Mouse (Mus musculus): Measurements from ENCODE around the gene Klrc2. TPM values are rescaled to one million over a fixed set of nuclear protein-coding genes. Genes with fewer than 3 reads are reported as not detected.
"Not testable (repeated sequence)": the region's sequence is repeated elsewhere in the genome, so short reads cannot be mapped to it uniquely, and the experiment has no call there.

Gene Klrc2
- polyA plus RNA-seq (2015; fragmentation: Nextera tagmentation; extraction: Ambion mirVana) = not detected in 2 replicates

DNA sequence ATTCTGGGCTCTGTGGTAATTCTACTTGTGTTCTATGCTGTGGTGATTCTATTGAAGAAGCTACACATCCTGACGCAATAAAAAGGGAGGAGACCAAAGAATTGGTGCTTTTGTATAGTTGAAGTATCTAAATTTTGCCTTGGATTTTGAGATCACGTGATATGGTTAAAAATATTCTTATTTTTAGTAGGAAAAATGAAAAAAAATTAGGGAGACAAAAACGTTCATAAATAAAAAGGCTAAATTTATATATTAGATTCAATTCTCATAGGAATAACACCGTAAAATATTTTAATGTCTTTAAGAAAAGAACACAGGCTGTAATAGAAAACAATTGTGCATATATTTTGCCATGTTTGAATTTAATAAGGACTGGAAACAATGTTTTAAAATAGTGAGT lies at the start of gene Klrc2:
Gene Klrc2 (minus strand): TSS at position 101 of the 400 bp plus-strand sequence.
- H3K27me3 ChIP-seq; H3K4me1 ChIP-seq (replicated peaks); H3K9ac ChIP-seq (replicated peaks); H3K4me3 ChIP-seq (replicated peaks); H3K27ac ChIP-seq; H3K9me3 ChIP-seq; H3K36me3 ChIP-seq; H3K4me2 ChIP-seq (replicated peaks); ATAC-seq: not testable (repeated sequence)
- 76% methylated on average over 4 of the region's 4 CpGs for WGBS

DNA sequence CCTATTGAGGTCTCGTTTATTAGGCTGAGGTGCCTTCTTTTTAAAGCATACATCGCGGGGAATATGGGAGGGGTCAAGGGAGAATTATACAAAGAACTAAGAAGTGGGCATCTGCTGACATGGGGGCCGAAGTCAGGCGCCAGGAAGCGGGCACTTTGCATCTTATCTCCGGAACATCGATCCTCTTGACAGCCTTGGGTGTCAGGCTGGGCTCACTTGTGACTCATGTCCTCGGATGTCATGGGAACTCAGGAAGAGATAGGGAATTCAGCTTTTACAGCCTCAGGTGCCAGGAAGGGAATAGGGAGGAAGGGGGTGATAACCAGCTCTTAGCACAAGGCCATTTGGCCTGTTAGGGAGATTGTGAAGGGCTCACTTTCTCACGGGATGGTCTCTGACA lies 30.9 kb upstream of the Klrc2 start:
- not testable (repeated sequence) for H3K9ac ChIP-seq (replicated peaks); H3K9me3 ChIP-seq; H3K27ac ChIP-seq; H3K36me3 ChIP-seq; H3K4me3 ChIP-seq (replicated peaks); H3K27me3 ChIP-seq; H3K4me2 ChIP-seq (replicated peaks); H3K4me1 ChIP-seq (replicated peaks); ATAC-seq
- 88% methylated on average over 10 of the region's 10 CpGs for WGBS

DNA sequence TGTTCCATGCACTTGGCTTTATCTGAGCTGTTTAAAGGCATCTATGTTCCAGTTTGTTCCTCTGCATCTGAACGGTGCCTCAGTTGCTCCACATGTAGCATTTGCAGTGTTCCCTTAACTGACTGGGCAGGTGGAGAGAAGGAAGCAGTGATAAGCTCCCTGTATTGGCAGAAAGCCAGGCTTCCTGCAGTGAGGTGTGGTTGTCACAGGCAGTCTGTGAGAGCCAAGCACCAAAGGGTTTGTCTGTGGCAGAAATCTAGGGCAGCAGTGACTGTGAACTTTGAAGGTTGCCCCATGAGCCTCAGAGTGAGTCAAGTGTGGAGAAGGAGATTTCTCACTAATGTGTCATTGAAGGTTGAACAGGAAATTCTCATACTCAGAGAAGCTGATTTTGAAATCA lies 19.9 kb upstream of the Klrc2 start:
- no peak for ATAC-seq
- H3K27me3 ChIP-seq = no peaks in the 10 kb centered on the region
- no peak overlapping the region for H3K27ac ChIP-seq
- WGBS = 59% methylated on average over 1 of the region's 1 CpGs
- H3K9me3 ChIP-seq = 0 out of 2 replicates have a peak, but pooled peaks cover 2% of the 10 kb centered on the region
- H3K4me3 ChIP-seq (replicated peaks) = no peak overlapping the region
- no peaks in the 10 kb centered on the region for H3K36me3 ChIP-seq
- H3K4me1 ChIP-seq (replicated peaks) = no peaks in the 10 kb centered on the region
- H3K4me2 ChIP-seq (replicated peaks) = no peak overlapping the region
- no peak overlapping the region for H3K9ac ChIP-seq (replicated peaks)

DNA sequence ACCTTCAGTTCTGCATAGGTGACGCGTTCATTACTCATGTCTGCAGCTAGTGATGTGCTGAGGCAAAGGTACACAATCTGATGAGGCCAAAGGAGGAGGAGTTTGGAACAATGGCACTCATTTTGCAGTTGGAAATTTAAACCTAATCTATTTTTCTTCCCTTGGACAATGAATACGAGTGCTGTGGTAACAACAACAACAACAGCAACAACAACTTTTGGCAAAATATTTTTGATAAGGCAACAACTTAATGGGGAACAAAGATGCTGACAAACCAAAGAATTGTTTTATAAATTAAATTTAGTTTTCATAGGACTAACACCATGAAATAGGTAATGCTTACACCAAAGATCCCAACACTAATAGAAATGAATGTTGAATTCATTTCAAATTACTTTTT lies 18.4 kb upstream of the Klrc2 start, which contains the start of gene Klrc1:
Gene Klrc1 (minus strand): TSS at position 101 of the 400 bp plus-strand sequence.
- no peak within 1 kb of the TSS for H3K27ac ChIP-seq
- 82% methylated on average over 3 of the region's 3 CpGs for WGBS
- no peak for ATAC-seq
- H3K4me3 ChIP-seq (replicated peaks) = no peak within 1 kb of the TSS
- no peak within 1 kb of the TSS for H3K9ac ChIP-seq (replicated peaks)
- H3K36me3 ChIP-seq = no peaks in the 10 kb centered on the region
- no peak within 1 kb of the TSS for H3K4me2 ChIP-seq (replicated peaks)
- no peaks in the 10 kb centered on the region for H3K4me1 ChIP-seq (replicated peaks)
- 0 out of 2 replicates have a peak, but pooled peaks cover 2% of the 10 kb centered on the region for H3K9me3 ChIP-seq
- H3K27me3 ChIP-seq = no peaks in the 10 kb centered on the region

DNA sequence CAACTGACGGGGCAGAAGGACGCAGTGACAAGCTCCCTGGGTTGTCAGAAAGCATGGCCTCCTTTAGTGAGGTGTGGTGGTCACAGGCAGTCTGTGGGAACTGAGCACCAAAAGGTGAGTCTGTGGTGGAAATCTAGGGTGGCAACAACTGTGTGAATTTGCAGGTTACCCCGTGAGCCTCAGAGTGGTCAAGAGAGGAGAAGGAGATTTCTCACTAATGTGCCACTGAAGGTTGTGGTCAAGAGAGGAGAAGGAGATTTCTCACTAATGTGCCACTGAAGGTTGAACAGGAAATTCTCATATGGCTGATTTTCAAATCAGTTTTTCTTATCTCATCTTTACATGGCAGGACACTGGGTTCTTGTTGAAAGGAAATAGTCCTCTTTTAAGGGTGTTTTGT lies 812 bp upstream of the Klrc2 start:
- not testable (repeated sequence) for H3K4me1 ChIP-seq (replicated peaks); H3K4me2 ChIP-seq (replicated peaks); ATAC-seq; H3K27ac ChIP-seq; H3K9ac ChIP-seq (replicated peaks); H3K9me3 ChIP-seq; H3K4me3 ChIP-seq (replicated peaks); H3K27me3 ChIP-seq; H3K36me3 ChIP-seq
- WGBS = no CpG with 5 or more reads among the region's 3 CpGs

DNA sequence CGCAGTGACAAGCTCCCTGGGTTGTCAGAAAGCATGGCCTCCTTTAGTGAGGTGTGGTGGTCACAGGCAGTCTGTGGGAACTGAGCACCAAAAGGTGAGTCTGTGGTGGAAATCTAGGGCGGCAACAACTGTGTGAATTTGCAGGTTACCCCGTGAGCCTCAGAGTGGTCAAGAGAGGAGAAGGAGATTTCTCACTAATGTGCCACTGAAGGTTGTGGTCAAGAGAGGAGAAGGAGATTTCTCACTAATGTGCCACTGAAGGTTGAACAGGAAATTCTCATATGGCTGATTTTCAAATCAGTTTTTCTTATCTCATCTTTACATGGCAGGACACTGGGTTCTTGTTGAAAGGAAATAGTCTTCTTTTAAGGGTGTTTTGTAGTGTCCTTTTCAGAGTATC lies 16.4 kb downstream of the Klrc2 start:
- H3K36me3 ChIP-seq; H3K9me3 ChIP-seq; H3K4me1 ChIP-seq (replicated peaks); H3K27ac ChIP-seq; H3K9ac ChIP-seq (replicated peaks); H3K4me2 ChIP-seq (replicated peaks); H3K27me3 ChIP-seq; H3K4me3 ChIP-seq (replicated peaks); ATAC-seq: not testable (repeated sequence)
- no CpG with 5 or more reads among the region's 3 CpGs for WGBS

DNA sequence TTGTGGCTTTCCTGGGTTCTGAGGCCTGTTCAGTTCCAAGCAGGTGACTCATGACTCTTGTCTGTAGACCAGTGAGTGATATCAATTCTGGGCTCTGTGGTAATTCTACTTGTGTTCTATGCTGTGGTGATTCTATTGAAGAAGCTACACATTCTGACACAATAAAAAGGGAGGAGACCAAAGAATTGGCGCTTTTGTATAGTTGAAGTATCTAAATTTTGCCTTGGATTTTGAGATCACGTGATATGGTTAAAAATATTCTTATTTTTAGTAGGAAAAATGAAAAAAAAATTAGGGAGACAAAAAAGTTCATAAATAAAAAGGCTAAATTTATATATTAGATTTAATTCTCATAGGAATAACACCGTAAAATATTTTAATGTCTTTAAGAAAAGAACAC lies 17.3 kb downstream of the Klrc2 start, which contains the start of gene Klrc3:
Gene Klrc3 (minus strand): TSS at position 101 of the 400 bp plus-strand sequence.
- ATAC-seq; H3K9me3 ChIP-seq; H3K4me1 ChIP-seq (replicated peaks); H3K36me3 ChIP-seq; H3K9ac ChIP-seq (replicated peaks); H3K4me2 ChIP-seq (replicated peaks); H3K4me3 ChIP-seq (replicated peaks); H3K27me3 ChIP-seq; H3K27ac ChIP-seq: not testable (repeated sequence)
- WGBS = 88% methylated on average over 3 of the region's 3 CpGs

DNA sequence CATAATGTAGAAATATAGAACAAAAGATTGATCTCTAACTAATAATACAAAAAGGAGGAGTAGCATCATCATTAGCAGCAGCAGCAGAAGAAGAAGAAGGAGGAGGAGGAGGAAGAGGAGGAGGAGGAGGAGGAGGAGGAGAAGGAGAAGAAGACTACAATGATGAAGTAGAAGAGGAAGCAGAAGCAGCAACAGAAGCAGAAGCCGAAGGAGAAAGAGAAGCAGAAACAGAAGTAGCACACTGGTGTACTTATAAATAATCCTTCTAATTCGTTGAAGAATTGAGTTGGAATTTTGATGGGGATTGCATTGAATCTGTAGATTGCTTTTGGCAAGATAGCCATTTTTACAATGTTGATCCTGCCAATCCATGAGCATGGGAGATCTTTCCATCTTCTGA lies 29.4 kb downstream of the Klrc2 start:
- WGBS = 89% methylated on average over 2 of the region's 2 CpGs
- H3K9me3 ChIP-seq; H3K4me2 ChIP-seq (replicated peaks); H3K36me3 ChIP-seq; H3K27ac ChIP-seq; ATAC-seq; H3K27me3 ChIP-seq; H3K4me3 ChIP-seq (replicated peaks); H3K9ac ChIP-seq (replicated peaks); H3K4me1 ChIP-seq (replicated peaks): not testable (repeated sequence)

DNA sequence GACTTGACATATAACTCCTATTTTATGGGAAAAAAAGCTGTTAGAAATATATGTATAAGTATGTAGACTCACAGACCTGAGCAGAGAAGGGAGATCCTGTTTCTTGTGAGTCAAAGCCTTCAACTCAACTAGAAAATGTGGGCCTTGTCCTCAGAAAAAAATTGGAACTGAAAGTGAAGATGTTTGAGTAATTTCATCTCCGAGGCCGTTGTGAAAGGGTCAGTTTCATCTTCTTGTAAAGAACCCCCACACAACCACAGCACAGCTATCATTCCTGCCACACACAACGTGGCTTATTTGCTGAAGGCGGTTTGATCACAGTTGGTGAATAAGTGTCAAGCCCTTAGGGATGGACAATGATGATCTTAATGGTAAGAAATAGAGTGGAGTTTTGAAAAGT lies 36.8 kb downstream of the Klrc2 start, which contains the start of gene Klrk1:
Gene Klrk1 (minus strand): TSS at position 130 of the 400 bp plus-strand sequence.
- WGBS = 85% methylated on average over 4 of the region's 4 CpGs

DNA sequence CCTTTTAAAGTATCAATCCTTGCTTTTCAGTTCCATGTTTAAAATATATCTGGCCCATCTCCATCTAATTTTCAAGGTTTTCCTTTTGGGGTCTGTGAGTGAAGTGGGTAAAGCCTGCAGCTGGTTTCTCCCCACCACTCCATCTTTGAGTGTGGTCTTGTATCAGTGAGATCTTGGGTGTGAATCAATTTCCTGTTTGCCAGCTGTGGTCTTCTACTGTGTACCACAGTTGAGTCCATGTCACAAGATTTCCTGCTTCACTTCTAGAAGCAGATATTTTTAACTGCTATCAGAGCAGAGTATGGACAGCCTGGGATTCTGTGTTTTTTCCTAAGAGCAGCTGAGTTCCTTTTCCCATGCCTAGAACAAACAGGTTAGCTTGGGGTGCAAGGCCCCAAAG lies 52.1 kb downstream of the Klrc2 start:
- ATAC-seq = no peak

More for the DNA sequence above, 36.8 kb downstream of the Klrc2 start, which contains the start of gene Klrk1:
- Histone ChIP-seq H3K9me3 (no peaks in the 10 kb centered on the region), H3K4me3 (replicated peaks) (no peak within 1 kb of the TSS), H3K4me1 (replicated peaks) (no peaks in the 10 kb centered on the region), H3K36me3 (no peaks in the 10 kb centered on the region), H3K27me3 (no peaks in the 10 kb centered on the region), H3K27ac (no peak within 1 kb of the TSS), H3K4me2 (replicated peaks) (no peak within 1 kb of the TSS), H3K9ac (replicated peaks) (no peak within 1 kb of the TSS)
- no peak for ATAC-seq

More for the DNA sequence above, 52.1 kb downstream of the Klrc2 start:
- no peak overlapping the region for H3K27ac ChIP-seq
- H3K27me3 ChIP-seq = no peaks in the 10 kb centered on the region
- H3K9me3 ChIP-seq = no peaks in the 10 kb centered on the region
- no peaks in the 10 kb centered on the region for H3K4me1 ChIP-seq (replicated peaks)
- no peak overlapping the region for H3K4me3 ChIP-seq (replicated peaks)
- H3K4me2 ChIP-seq (replicated peaks) = no peak overlapping the region
- H3K36me3 ChIP-seq = no peaks in the 10 kb centered on the region
- H3K9ac ChIP-seq (replicated peaks) = no peak overlapping the region

Small RNA genes within 50 kb of the gene (microRNA-seq; reads per million reads assigned to microRNA genes)
- gene Mir680-1 = not detected

Other genes with a start within 250 kb of the Klrc2 start
- 1.7 and 1.8 TPM in 2 replicates for gene Clec1a, start 208.7 kb downstream of the Klrc2 start, polyA plus RNA-seq (2015; fragmentation: Nextera tagmentation; extraction: Ambion mirVana)
- not detected in 2 replicates for gene Olr1, start 153.5 kb downstream of the Klrc2 start, polyA plus RNA-seq (2015; fragmentation: Nextera tagmentation; extraction: Ambion mirVana)
- gene Tmem52b, start 148.1 kb downstream of the Klrc2 start, polyA plus RNA-seq (2015; fragmentation: Nextera tagmentation; extraction: Ambion mirVana) = not detected in 2 replicates
- 159 and 164 TPM in 2 replicates for gene Gabarapl1, start 127.5 kb downstream of the Klrc2 start, polyA plus RNA-seq (2015; fragmentation: Nextera tagmentation; extraction: Ambion mirVana)
- gene Klre1, start 82.8 kb downstream of the Klrc2 start, polyA plus RNA-seq (2015; fragmentation: Nextera tagmentation; extraction: Ambion mirVana) = not detected in 2 replicates
- gene Klrd1, start 68.9 kb downstream of the Klrc2 start, polyA plus RNA-seq (2015; fragmentation: Nextera tagmentation; extraction: Ambion mirVana) = not detected in 2 replicates
- 0.22 and 0.38 TPM in 2 replicates for gene Klrk1, start 36.8 kb downstream of the Klrc2 start, polyA plus RNA-seq (2015; fragmentation: Nextera tagmentation; extraction: Ambion mirVana)
- gene Klrc3, start 17.4 kb downstream of the Klrc2 start, polyA plus RNA-seq (2015; fragmentation: Nextera tagmentation; extraction: Ambion mirVana) = not detected in 2 replicates
- gene Klrc1, start 18.3 kb upstream of the Klrc2 start, polyA plus RNA-seq (2015; fragmentation: Nextera tagmentation; extraction: Ambion mirVana) = not detected in 2 replicates
- gene Klri1, start 56.4 kb upstream of the Klrc2 start, polyA plus RNA-seq (2015; fragmentation: Nextera tagmentation; extraction: Ambion mirVana) = not detected in 2 replicates
- not detected in 2 replicates for gene Klri2, start 79.8 kb upstream of the Klrc2 start, polyA plus RNA-seq (2015; fragmentation: Nextera tagmentation; extraction: Ambion mirVana)
- gene Gm156, start 123.6 kb upstream of the Klrc2 start, polyA plus RNA-seq (2015; fragmentation: Nextera tagmentation; extraction: Ambion mirVana) = not detected in 2 replicates
- not detected in 2 replicates for gene Gm17631, start 202.0 kb upstream of the Klrc2 start, polyA plus RNA-seq (2015; fragmentation: Nextera tagmentation; extraction: Ambion mirVana)
- gene Klra17, start 216.0 kb upstream of the Klrc2 start, polyA plus RNA-seq (2015; fragmentation: Nextera tagmentation; extraction: Ambion mirVana) = not detected in 2 replicates